Mouse (Mus musculus): ENCODE measurements around the gene Cebpb. TPM values are rescaled to one million over a fixed set of nuclear protein-coding genes. Genes with fewer than 3 reads are reported as not detected.
A peak's percentile ranks its signal among the peaks of the same experiment; 100 is the strongest.

Gene Cebpb
- total and polyA plus RNA-seq, 3 experiments: 9.9 to 10.7 TPM; not detected in 1

- TF ChIP-seq MXI1 (IDR thresholded peaks at IDR 0.05; ENCODE audit: low read depth, low read length) (peak; percentile 19; the same call in 1 of the 2 replicates), UBTF (IDR thresholded peaks at IDR 0.05; ENCODE audit: borderline replicate concordance, insufficient read depth, low read depth, low read length) (no peak), MAFK (IDR thresholded peaks at IDR 0.05; ENCODE audit: borderline replicate concordance, low read depth, low read length) (no peak)
These were observed 8.7 kb upstream of the Cebpb start (continued) for GRCm38 (mm10) chr2:167679902-167680430.

GRCm38 (mm10) chr2:167680657-167681056 lies 8.1 kb upstream of the Cebpb start:
- peak; percentile 90 for DNase-seq (ENCODE audit: low read depth, low spot score)
- H3K4me1 ChIP-seq (ENCODE audit: control insufficient read depth in 1 of 2, insufficient read depth in 2 of 2, low read length in 2 of 2): peaks cover 0 to 13% of the 10 kb centered on the region in 2 experiments; a peak in 1 of 4 replicates
- no peak overlapping the region for H3K4me3 ChIP-seq (ENCODE audit: control insufficient read depth in 1 of 2, insufficient read depth in 1 of 2, low read depth in 2 of 2, low read length in 2 of 2)
- TF ChIP-seq ELF1 (IDR thresholded peaks at IDR 0.05; ENCODE audit: low read depth, low read length) (no peak), NELFE (IDR thresholded peaks at IDR 0.05; ENCODE audit: low read depth, low read length) (no peak), GATA1 (IDR thresholded peaks at IDR 0.05; ENCODE audit: low read depth, low read length) (no peak), MAZ (IDR thresholded peaks at IDR 0.05; ENCODE audit: low read depth, low read length) (no peak), RAD21 (IDR thresholded peaks at IDR 0.05; ENCODE audit: low read depth, low read length) (peak; percentile 78), ZC3H11A (IDR thresholded peaks at IDR 0.05; ENCODE audit: low read depth, low read length) (peak; percentile 60), POLR2AphosphoS5 (IDR thresholded peaks at IDR 0.05; ENCODE audit: borderline replicate concordance, low read depth, low read length) (no peak), TCF12 (IDR thresholded peaks at IDR 0.05; ENCODE audit: low read depth, low read length) (no peak), ZNF384 (IDR thresholded peaks at IDR 0.05; ENCODE audit: low read depth, low read length) (peak; percentile 92), POLR2A (IDR thresholded peaks at IDR 0.05; ENCODE audit: control insufficient read depth in 1 of 2, insufficient read depth in 1 of 2, low read depth in 1 of 2, low read length in 2 of 2, poor library complexity in 1 of 2) (no peak), E2F4 (IDR thresholded peaks at IDR 0.05; ENCODE audit: borderline replicate concordance, low read depth, low read length) (no peak), SMC3 (IDR thresholded peaks at IDR 0.05; ENCODE audit: low read depth, low read length) (peak; percentile 84), MEF2A (IDR thresholded peaks at IDR 0.05; ENCODE audit: extremely low read depth, insufficient replicate concordance, low read depth, low read length, poor library complexity, severe bottlenecking) (no peak), CTCF (IDR thresholded peaks at IDR 0.05 in 2 of 3, conservative IDR thresholded peaks at IDR 0.05 in 1 of 3; ENCODE audit: control insufficient read depth in 1 of 3, insufficient read depth in 1 of 3, low read depth in 2 of 3, low read length in 3 of 3, poor library complexity in 1 of 3, severe bottlenecking in 1 of 3) (peak; percentile 73 to 93 (median 78)), MAX (IDR thresholded peaks at IDR 0.05; ENCODE audit: low read length) (peak; percentile 66; the same call in 1 of the 2 replicates), MXI1 (IDR thresholded peaks at IDR 0.05; ENCODE audit: low read depth, low read length) (0 out of 2 replicates have a peak, but pooled peaks have one; percentile 42), USF1 (IDR thresholded peaks at IDR 0.05; ENCODE audit: low read depth, low read length) (no peak), TAL1 (IDR thresholded peaks at IDR 0.05; ENCODE audit: low read length) (no peak), EP300 (IDR thresholded peaks at IDR 0.05; ENCODE audit: low read depth in 1 of 2, low read length in 2 of 2) (no peak), UBTF (IDR thresholded peaks at IDR 0.05; ENCODE audit: borderline replicate concordance, insufficient read depth, low read depth, low read length) (no peak), ETS1 (IDR thresholded peaks at IDR 0.05; ENCODE audit: low read depth, low read length) (0 out of 2 replicates have a peak, but pooled peaks have one; percentile 7), NRF1 (IDR thresholded peaks at IDR 0.05; ENCODE audit: insufficient read depth, low read depth, low read length, poor library complexity, severe bottlenecking) (no peak), CHD2 (IDR thresholded peaks at IDR 0.05; ENCODE audit: low read length) (no peak), HCFC1 (IDR thresholded peaks at IDR 0.05; ENCODE audit: low read depth, low read length) (no peak), CHD1 (IDR thresholded peaks at IDR 0.05; ENCODE audit: low read depth, low read length) (no peak), POLR2AphosphoS2 (IDR thresholded peaks at IDR 0.05; ENCODE audit: low read length) (no peak), RCOR1 (IDR thresholded peaks at IDR 0.05; ENCODE audit: low read depth, low read length) (no peak), ZMIZ1 (IDR thresholded peaks at IDR 0.05; ENCODE audit: low read depth, low read length) (no peak), KAT2A (conservative IDR thresholded peaks at IDR 0.05; ENCODE audit: low read depth, low read length) (no peak), MYB (IDR thresholded peaks at IDR 0.05; ENCODE audit: low read depth, low read length) (no peak), JUND (IDR thresholded peaks at IDR 0.05; ENCODE audit: low read depth, low read length) (no peak), MYC (IDR thresholded peaks at IDR 0.05; ENCODE audit: low read depth, low read length) (peak; percentile 88), SIN3A (IDR thresholded peaks at IDR 0.05; ENCODE audit: low read length) (peak; percentile 65), GABPA (IDR thresholded peaks at IDR 0.05; ENCODE audit: low read depth, low read length) (no peak)

More at GRCm38 (mm10) chr2:167680657-167681056, 8.1 kb upstream of the Cebpb start:
- H3K36me3 ChIP-seq (ENCODE audit: control insufficient read depth in 1 of 2, insufficient read depth in 2 of 2, low read length in 2 of 2): peaks cover 0 to 2% of the 10 kb centered on the region in 2 experiments; a peak in 1 of 4 replicates
- H3K79me2 ChIP-seq (ENCODE audit: control insufficient read depth, insufficient read depth, low read length, poor library complexity): no peaks in the 10 kb centered on the region
- H3K9ac ChIP-seq (ENCODE audit: control insufficient read depth, low read depth, low read length, poor library complexity, severe bottlenecking): no peak overlapping the region
- no peak overlapping the region for H3K27ac ChIP-seq (ENCODE audit: control insufficient read depth, low read depth, low read length)
- H3K27me3 ChIP-seq (ENCODE audit: control insufficient read depth in 1 of 2, insufficient read depth in 2 of 2, low read length in 2 of 2): no peaks in the 10 kb centered on the region
- no peaks in the 10 kb centered on the region for H3K9me3 ChIP-seq (replicated peaks; ENCODE audit: insufficient read depth, low read length)

Measured in MEL (cell line).